Mouse (Mus musculus) intestine, embryonic 14.5 days (tissue): ENCODE data around the gene Jakmip3. TPM values are rescaled to one million over a fixed set of nuclear protein-coding genes. Genes with fewer than 3 reads are reported as not detected.

Experiments
- ATAC-seq: fragments of 200-750 bp; cut with Nextera tagmentation; replicated peaks from 2 replicates; pipeline ENCODE4 v1.8.0; 2017; ENCODE audit warnings: low read depth, moderate number of reproducible peaks, moderate TSS enrichment, moderate library complexity; ENCODE audit not compliant: low FRiP score, low TSS enrichment
- DNase-seq: peaks from one replicate; pipeline ENCODE4 v3.0.0-alpha.2; 2018; ENCODE audit warnings: low spot score
- H3K27ac ChIP-seq: fragments of 300-500 bp; sonication (generic); 2 replicates; pipeline ENCODE4 v1.5.1; 2014; ENCODE audit warnings: low read depth, mild to moderate bottlenecking, control low read depth
- H3K27me3 ChIP-seq: fragments of 300-500 bp; sonication (generic); replicated peaks from 2 replicates; pipeline ENCODE4 v1.6.1; 2014; ENCODE audit warnings: low read length, control low read depth; ENCODE audit not compliant: control insufficient read depth, insufficient read depth
- H3K36me3 ChIP-seq: fragments of 300-500 bp; sonication (generic); 2 replicates; pipeline ENCODE4 v1.6.1; 2014; ENCODE audit warnings: low read length, control low read depth; ENCODE audit not compliant: control insufficient read depth, insufficient read depth
- H3K4me1 ChIP-seq: fragments of 300-500 bp; sonication (generic); replicated peaks from 2 replicates; pipeline ENCODE4 v1.6.1; 2014; ENCODE audit warnings: low read length, control low read depth, mixed read lengths; ENCODE audit not compliant: control insufficient read depth, insufficient read depth
- H3K4me2 ChIP-seq: fragments of 300-500 bp; sonication (generic); 2 replicates; pipeline ENCODE4 v1.6.1; 2014; ENCODE audit warnings: low read length
- H3K4me3 ChIP-seq: fragments of 300-500 bp; sonication (generic); 2 replicates; pipeline ENCODE4 v1.5.1; 2014; ENCODE audit warnings: low read depth, low read length, control low read depth, mixed read lengths
- H3K9ac ChIP-seq: fragments of 300-500 bp; sonication (generic); 2 replicates; pipeline ENCODE4 v1.6.1; 2014; ENCODE audit warnings: mild to moderate bottlenecking, low read length
- H3K9me3 ChIP-seq: fragments of 300-500 bp; sonication (generic); 2 replicates; pipeline ENCODE4 v1.6.1; 2016; ENCODE audit warnings: low read length, control low read depth; ENCODE audit not compliant: control insufficient read depth
- WGBS: fragments of 180-500 bp; shearing (Covaris S2); extraction: QIAGEN DNeasy Blood & Tissue Kit; methylation state at CpG from one replicate; pipeline ENCODE4 v1.1.7; 2014; 5-methylcytosine and 5-hydroxymethylcytosine counted together
- polyA plus RNA-seq: library from polyadenylated mRNA; unstranded; fragments of >200 nt; fragmentation: Nextera tagmentation; extraction: Ambion mirVana; gene quantifications from 2 replicates; pipeline ENCODE4 v1.2.1, GENCODE M21; 2014

The Jakmip3 gene
- polyA plus RNA-seq, 1 experiment from 2014 or later, result 0.46 TPM

DNA sequence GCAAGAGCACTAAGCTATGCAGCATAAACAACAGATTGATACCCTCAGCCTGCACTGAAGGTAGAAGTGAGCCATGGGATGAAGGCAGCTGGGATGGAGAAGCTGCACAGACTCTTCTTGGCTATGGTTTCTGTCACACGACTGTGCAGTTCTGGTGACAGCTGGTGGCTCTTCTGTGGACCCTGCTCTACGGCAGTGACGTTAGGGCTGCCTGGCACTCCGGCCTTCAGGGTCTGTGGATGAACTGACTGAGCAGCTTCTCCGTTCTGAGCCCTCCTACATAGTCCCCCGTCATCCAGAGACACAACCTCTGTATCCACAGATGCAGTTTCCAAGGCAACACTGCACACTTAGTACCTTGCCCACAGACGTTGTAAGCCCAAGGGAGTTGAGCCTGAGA, 186.0 kb downstream of the Jakmip3 start:
- WGBS, result 69% methylated on average over 7 of the region's 7 CpGs
- Histone ChIP-seq H3K4me3 (no peak overlapping the region), H3K9me3 (no peaks in the 10 kb centered on the region), H3K4me1 (0 out of 2 replicates have a peak, but pooled peaks cover 2% of the 10 kb centered on the region), H3K27me3 (no peaks in the 10 kb centered on the region), H3K9ac (no peak overlapping the region), H3K36me3 (no peaks in the 10 kb centered on the region), H3K4me2 (no peak overlapping the region), H3K27ac (no peak overlapping the region)
- DNase-seq, result no peak
- no peak for ATAC-seq

GRCm38 (mm10) chr7:139128994-139129393, 188.5 kb downstream of the Jakmip3 start:
- Histone ChIP-seq H3K36me3 (no peaks in the 10 kb centered on the region), H3K27me3 (no peaks in the 10 kb centered on the region), H3K4me2 (no peak overlapping the region), H3K27ac (no peak overlapping the region), H3K9me3 (no peaks in the 10 kb centered on the region), H3K4me3 (no peak overlapping the region), H3K9ac (no peak overlapping the region), H3K4me1 (0 out of 2 replicates have a peak, but pooled peaks cover 2% of the 10 kb centered on the region)
- 72% methylated on average over 4 of the region's 4 CpGs for whole genome bisulfite sequencing
- ATAC-seq (no peak), DNase-seq (no peak)

DNA sequence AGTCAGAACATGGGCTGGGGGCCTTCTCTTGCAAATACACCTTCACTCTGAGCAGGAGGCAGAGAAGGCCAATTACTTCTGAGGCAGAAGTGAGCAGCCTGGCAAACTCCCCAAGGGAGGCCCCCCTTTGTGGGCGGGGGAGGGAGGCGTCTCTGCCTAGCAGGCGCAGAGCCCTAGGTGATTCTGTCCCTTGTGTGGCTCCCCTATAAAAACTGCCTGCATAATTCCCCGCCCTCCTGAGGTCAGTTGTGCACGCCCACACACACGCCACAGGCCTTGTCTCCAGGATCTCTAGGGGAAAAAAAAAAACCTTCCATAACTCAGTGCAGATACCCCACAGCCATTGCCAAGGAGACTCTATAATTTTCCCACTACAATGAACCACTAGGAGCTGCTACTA, 189.8 kb downstream of the Jakmip3 start:
- Histone ChIP-seq H3K9me3 (no peaks in the 10 kb centered on the region), H3K4me1 (0 out of 2 replicates have a peak, but pooled peaks cover 2% of the 10 kb centered on the region), H3K4me2 (no peak overlapping the region), H3K4me3 (no peak overlapping the region), H3K27me3 (no peaks in the 10 kb centered on the region), H3K27ac (no peak overlapping the region), H3K9ac (no peak overlapping the region), H3K36me3 (no peaks in the 10 kb centered on the region)
- ATAC-seq (no peak), DNase-seq (no peak)
- 25% methylated on average over 6 of the region's 6 CpGs for WGBS

DNA sequence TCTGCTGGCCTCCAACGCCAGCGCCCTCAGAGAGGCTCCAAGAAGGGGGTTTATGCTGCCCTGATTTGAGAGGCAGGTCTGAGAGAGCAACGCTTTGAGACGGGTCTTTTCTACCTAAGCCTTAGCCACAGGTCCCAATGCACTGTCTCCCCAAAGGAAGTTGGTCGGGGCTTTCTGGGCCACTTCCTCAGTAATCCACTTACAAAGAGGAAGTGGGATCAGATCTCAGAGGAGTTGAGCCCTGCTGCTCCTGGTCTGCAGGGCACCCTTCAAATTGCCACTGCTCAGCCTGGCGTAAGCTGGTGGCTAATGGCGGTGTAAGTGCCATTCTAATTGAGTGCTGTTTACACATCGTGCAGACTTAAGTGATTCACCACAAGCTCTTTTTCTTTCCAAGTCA, 191.0 kb downstream of the Jakmip3 start:
- Histone ChIP-seq H3K36me3 (no peaks in the 10 kb centered on the region), H3K4me3 (no peak overlapping the region), H3K9me3 (no peaks in the 10 kb centered on the region), H3K4me2 (no peak overlapping the region), H3K27ac (no peak overlapping the region), H3K27me3 (no peaks in the 10 kb centered on the region), H3K4me1 (0 out of 2 replicates have a peak, but pooled peaks cover 2% of the 10 kb centered on the region), H3K9ac (no peak overlapping the region)
- 69% methylated on average over 8 of the region's 8 CpGs for WGBS
- ATAC-seq (no peak), DNase-seq (no peak)

- no peak overlapping the region for H3K4me2 ChIP-seq
- H3K4me1 ChIP-seq, result 0 out of 2 replicates have a peak, but pooled peaks cover 2% of the 10 kb centered on the region
- H3K9me3 ChIP-seq, result no peaks in the 10 kb centered on the region
- 74% methylated on average over 3 of the region's 3 CpGs for WGBS
- H3K27ac ChIP-seq, result no peak overlapping the region
- no peak for ATAC-seq
- no peaks in the 10 kb centered on the region for H3K36me3 ChIP-seq
- no peak for DNase-seq
- no peaks in the 10 kb centered on the region for H3K27me3 ChIP-seq
- H3K4me3 ChIP-seq, result no peak overlapping the region
- H3K9ac ChIP-seq, result no peak overlapping the region
Measured at GRCm38 (mm10) chr7:139133446-139133845, 192.9 kb downstream of the Jakmip3 start.

Other genes with a start within 250 kb of the Jakmip3 start
- gene Ppp2r2d, start 94.7 kb upstream of the Jakmip3 start, polyA plus RNA-seq, result 36.5 and 41.9 TPM in 2 replicates
- gene Mapk1ip1, start 94.5 kb upstream of the Jakmip3 start, polyA plus RNA-seq, result 15.9 and 16.0 TPM in 2 replicates
- gene Bnip3, start 31.2 kb upstream of the Jakmip3 start, polyA plus RNA-seq, result 173 and 179 TPM in 2 replicates
- 28.5 and 30.0 TPM in 2 replicates for gene Dpysl4, start 145.3 kb downstream of the Jakmip3 start, polyA plus RNA-seq